Mouse (Mus musculus) olfactory bulb, adult 2 months (tissue): ENCODE data around the gene Dennd1a.

Experiments
- CTCF ChIP-seq: fragments of 200-500 bp; IDR thresholded peaks from 2 replicates; pipeline ENCODE4 v1.5.1; 2012; ENCODE audit warnings: low read depth, mild to moderate bottlenecking, low read length, moderate library complexity; ENCODE audit not compliant: insufficient read depth
- POLR2A ChIP-seq: fragments of 200-500 bp; IDR thresholded peaks from 2 replicates; pipeline ENCODE4 v1.6.1; 2012; ENCODE audit warnings: mild to moderate bottlenecking, low read depth, low read length, moderate library complexity; ENCODE audit not compliant: insufficient read depth

GRCm38 (mm10) chr2:38144067-38144779, 143.0 kb downstream of the Dennd1a start:
- TF ChIP-seq CTCF = no peak
- TF ChIP-seq POLR2A = no peak
